Mouse (Mus musculus) layer of hippocampus, adult 9-11 months (tissue): ENCODE data around the gene Hs2st1.
"Not testable (repeated sequence)": the region's sequence is repeated elsewhere in the genome, so short reads cannot be mapped to it uniquely, and the experiment has no call there.

Source experiments
- DNase-seq: peaks from one replicate; pipeline ENCODE4 v3.0.0; 2022

Hs2st1 gene

DNA sequence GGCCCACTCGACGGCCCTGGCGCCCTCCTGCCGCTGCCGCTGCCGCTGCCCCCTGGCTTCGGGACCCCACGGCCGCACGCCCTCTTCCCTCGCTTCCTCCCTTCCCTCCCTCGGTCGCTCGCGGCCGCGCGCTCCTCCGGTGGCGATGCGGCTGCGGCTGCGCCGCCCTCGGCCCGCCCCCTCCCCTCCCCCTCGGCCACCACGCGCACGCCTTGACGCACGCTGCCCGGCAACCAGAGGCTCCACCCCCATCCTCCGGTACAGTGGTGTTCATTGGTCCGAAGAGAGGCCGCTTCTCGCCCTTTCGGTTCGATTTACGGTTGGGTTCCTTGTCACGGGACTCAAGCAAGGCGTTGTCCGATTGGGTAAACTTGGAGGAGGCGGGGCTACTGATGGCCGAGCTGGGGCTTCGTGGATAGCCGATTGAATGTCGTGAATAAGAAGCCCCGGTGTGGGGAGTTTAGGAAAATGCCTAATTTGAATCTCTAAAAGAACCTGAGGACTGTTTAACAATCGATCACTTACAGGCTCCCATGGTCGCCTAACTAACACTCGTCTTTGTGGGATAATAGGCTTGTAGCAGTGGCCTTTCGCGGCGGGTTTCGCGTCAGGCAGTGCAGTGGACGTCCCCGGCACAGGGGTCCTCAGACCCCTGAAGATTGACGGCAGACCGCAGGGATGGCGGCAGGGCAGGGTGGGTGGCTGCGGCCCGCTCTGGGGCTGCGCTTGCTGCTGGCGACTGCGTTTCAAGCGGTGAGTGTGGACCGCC, at the start of gene Hs2st1, which contains the start of gene Selenof:
TSS of gene Hs2st1 (minus strand) at position 135 of the 769 bp plus-strand sequence.
TSS of gene Selenof (plus strand) at position 258 of the 769 bp plus-strand sequence.
- peak; percentile 100 for DNase-seq

DNA sequence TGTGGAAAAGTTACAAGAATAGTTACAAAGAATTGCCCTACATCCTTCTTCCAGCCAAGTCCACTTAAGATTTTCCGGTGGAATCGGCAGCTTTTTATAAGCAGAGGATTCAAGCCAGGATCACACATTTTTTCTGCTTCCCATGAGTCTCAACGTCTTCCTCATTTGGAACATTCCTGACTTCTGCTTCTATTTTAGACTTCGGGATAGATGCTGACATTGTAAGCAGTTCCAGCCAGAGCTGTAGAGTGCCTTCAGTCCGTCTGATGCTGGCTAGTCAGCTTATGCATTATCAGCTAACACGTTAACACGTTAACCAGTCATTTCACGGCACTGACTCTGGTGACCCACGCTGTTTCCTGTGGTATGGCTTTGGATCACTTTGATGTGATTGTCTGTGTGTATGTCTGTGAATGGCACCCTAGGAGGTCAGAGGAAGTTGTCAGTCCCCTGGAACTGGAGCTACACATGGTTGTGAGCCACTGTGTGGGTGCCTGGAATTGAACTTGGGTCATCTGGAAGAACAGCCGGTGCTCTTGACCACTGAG, 47.7 kb upstream of the Hs2st1 start:
- no peak for DNase-seq

DNA sequence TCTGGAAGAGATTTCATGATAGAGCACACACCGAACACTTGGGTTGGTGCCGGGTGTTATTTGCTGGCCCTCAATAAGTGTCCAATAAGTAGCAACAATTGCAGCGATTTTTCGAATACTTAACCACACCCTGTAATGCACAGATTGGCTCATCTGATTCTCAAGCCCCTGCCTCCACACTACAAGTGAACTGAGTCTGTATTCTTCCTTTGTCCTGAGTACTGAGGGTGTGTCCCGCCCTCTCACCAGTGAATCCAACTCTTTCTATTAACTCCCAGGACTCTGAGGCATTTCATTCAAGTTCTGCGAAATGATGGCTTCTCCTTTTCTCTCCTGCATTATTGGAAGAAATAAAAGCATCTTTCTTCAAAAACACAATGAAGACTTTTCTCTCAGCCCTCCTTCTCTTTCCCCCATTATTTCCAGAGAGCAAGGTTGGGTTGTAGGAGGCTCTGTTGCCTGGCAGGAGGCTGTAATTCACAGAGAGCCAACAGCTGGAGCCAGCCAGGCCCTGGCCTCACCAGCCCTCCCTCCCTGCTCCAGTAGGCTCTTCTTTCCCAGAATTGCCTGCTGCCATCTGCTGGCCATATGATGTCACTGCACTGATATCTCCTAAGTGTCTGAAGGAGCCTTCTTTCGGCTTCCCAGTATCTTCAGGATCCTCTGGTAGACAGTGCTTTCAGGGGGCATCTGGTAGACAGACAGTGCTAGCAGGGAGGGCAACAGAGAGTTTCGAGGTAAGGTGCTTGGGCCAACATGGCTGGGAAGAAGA, 46.9 kb upstream of the Hs2st1 start:
- DNase-seq = peak; percentile 81

DNA sequence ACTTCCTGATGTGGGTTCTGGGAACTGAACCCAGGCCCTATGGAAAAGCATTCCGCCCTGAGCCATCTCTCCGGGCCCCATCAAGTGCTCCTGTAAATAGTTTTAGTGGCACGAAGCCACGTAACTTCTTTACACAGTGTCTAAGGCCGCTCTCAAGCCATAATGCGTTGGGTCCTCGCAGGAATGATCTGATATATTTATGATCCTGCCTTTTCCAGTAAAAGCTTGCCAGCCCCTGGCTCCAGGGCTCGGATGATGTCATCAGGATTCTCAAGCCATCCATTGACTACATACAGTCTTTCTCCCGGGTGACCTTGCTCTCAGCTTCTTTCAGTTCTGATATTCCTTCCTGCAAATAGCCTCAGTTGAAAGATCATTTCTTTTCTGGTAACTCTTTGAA, 45.5 kb upstream of the Hs2st1 start:
- no peak for DNase-seq

DNA sequence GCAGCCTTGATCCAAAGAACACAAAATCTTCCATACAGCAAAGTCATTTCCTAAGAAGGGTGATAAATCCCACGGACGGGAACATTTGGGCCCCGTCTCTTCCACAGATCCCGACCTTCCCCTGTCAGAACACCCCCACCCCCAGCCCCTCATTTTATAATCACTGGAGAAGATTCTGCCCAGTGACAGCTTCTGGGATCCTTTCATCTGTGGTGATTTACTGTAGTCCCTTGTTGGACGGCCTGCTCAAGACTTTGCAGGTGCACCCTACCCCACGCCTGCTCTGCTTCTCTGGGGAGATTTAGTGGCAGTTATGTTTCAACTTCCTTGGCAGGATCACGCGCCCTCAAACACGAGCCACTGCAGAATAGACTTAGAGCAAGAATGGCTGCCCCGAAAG, 44.7 kb upstream of the Hs2st1 start:
- no peak for DNase-seq

DNA sequence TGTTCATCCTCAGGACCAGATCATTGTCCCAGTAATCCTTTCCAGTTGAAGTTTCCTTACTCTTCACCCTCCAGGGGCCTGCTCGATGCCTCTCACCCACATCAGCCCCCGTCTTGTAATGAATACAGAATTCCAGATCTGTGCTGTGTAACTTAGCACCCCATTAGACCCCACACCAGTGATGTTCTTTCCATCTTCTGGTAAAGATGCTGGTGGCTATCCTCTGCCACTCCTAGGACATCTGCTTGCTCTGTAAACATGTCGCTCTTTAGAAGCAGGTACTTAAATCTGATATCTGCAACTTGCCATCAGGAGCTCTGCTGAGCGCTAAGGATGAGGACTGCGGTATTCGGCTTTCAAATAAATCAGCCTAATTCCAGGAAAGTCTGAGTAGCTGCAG, 44.3 kb upstream of the Hs2st1 start:
- no peak for DNase-seq

DNA sequence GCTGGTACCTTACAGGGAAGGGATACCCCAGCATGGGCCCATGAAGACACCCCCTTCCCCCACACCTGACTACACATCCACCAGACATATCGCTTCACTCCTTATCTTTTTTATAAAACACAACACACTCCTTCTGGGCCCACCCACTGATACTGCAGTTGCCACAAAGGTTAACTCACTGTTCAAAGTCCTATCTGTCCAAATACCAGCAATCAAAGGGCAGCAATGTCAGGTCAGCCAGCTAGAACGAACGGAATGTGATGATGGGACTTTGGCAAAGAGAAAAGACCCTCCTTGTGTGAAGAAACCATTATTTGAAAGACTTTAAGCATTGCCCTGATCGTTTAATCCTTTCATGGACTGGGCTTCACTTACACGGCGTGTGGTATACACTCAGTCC, 42.4 kb upstream of the Hs2st1 start:
- no peak for DNase-seq

DNA sequence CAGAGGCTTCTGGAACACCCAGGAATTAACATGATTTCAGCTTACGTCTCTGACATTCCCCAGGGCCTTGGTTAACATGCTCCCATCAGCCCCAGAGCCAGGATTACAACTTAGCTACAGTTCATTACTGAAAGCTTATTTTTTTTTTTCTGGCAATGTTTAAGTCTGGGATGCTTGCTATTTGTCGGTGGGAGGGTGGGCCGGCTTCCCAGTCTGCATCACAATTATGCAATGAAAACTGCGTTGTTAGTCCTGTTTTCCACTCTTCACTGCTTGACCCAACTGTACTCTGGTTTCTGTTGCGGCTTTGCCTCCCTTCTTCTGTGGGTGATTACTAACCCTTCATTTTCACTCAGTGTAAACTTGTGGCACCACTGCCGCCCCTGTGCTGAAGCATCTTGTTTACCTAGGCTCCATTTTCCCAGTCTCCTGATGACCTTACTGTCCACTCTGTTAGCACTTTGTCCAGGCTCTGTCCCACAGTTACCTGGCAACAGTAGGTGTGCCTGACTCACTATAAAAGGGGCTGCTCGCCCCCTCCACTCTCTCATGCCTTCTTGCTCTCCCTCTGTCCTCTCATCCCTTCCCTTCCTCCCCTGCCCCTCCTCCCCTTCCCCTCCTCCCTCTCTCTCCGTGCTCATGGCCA, 41.8 kb upstream of the Hs2st1 start:
- no peak for DNase-seq

DNA sequence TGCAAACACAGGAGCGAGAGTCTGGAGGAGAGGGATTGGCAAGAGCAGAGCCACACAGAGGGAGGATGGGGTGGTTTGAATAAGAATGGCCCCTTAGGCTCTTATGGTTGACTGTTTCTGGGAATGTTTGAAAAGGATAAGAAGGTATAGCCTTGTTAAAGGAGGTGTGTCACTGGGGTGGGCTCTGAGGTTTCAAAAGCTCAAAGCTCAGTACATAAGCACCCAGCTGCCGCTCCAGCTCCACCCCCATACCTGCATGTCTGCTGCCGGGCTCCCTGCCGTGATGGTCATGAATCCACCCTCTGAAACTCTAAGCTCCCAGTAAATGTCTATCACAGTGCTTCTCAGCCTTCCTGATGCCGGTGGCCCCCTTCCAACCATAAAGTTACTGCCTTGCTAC, 40.8 kb upstream of the Hs2st1 start:
- DNase-seq = no peak

DNA sequence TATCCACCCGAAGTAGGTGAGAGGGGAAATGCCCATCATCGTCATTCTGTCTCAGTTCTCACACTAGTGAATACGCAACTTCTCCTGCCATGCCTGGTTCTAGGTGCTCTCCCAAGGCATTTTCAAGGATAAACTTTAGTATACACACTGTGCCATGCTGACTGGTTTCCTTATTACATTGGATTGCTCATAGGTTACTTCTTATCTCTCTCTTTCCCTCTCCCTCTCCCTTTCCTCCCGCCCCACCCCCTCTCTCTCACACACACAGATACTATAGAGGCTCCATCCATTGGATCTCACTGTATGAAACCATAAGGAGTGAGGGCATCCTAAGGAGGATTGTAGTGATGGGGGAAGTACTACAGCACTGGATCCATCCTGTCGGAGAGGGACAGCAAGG, 38.1 kb upstream of the Hs2st1 start:
- DNase-seq = no peak

DNA sequence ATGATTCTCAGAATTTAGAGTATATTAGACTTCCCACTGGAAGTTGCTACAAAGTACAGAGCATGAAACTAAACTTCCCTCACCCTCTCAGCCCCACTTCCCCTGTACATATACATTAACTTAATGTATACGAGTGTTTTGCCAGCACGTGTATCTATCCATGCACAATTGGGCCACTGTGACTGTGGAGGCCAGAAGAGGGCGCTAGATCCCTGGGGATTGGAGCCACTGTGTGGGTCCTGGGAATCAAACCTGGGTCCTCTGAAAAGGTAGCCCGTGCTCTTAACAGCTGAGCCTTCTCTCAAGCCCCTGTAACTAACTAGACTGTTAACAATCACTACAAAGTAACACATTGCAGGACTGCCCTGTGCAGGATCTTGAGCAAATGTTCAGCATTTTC, 36.5 kb upstream of the Hs2st1 start:
- no peak for DNase-seq

DNA sequence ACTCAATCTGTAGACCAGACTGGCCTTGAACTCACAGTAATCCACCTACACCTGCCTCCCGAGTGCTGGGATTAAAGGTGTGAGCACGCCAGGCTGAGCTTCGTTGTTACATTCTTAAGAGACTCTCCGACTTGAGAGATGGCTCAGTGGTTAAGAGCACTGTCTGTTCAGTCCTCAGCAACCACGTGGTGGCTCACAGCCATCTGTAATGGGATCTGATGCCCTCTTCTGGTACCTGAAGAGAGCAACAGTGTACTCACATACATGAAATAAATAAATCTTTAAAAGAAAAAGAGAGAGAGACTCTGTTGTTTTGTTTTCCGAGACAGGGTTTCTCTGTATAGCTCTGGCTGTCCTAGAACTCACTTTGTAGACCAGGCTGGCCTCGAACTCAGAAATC, 35.8 kb upstream of the Hs2st1 start:
- DNase-seq = not testable (repeated sequence)

DNA sequence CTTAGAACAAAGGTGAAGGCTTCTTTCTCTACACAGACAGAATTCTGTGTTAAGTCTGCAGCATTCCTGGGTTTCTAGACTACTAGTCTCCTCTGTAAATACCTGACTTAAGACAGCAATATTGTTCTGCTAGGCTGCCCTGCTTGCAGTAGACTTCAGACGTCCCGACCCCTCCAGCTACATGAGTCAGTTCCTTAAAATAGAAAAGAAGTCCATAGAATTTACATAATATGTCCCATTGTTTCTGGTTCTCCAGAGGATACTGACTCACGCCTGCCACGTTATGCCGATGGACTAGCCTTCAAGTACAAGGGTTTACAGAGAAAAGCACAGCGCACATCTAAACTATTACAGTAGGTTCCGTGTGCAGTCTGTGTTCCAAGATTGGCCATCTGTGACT, 34.2 kb upstream of the Hs2st1 start:
- no peak for DNase-seq

DNA sequence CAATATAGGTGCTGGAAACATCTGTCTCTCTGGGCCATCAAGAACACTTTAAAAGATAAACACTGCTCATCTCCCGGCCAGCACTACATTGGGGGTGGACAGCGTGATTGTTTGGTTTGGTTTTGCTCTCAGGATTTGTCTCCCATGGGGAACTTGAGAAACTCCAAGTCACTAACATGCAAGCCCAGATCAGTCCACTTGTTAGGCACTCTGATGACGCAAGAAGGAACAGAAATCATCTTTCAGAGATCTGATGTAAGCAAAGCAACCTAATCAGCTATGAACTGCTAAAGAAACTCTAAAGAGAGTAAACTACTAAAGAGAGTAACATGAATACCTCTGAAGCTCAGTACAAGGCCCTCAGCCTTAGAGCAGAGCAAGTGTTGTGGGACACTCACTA, 33.6 kb upstream of the Hs2st1 start:
- no peak for DNase-seq

DNA sequence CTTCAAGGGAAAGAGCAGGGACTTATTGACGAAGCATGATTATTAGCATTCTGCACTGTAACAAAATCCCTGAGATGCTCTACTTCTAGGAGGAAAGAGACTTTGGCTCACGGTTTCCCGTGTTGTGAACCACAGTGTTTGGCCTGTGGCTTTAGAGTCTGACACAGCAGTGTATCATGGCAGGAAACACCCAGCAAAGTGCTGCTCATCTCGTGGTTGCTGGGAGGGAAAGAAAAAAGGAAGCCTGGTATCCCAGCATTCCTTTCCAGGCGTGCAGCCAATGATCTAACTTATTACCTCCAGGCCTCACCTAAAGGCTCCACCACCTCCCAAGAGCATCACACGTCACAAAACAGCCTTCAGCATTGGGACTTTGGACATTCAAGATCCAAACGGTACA, 32.8 kb upstream of the Hs2st1 start:
- DNase-seq = no peak

DNA sequence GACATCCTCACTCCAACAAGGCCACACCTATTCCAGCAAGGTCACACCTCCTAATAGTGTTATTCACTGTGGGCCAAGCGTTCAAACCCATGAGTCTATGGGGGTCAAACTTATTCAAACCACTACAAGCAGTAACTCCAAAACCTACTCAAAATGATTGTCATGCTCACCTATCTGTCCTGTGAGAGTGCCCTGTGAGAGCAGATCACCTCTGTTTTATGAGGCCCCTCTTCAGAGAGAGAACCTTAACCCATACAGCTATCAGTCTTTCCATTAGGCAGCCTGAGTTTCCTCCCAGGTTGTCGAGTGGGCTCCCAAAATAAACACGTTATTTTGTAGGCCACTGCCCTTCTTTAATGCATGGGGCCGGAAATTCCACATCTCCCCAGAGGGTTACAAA, 32.4 kb upstream of the Hs2st1 start:
- DNase-seq = no peak

DNA sequence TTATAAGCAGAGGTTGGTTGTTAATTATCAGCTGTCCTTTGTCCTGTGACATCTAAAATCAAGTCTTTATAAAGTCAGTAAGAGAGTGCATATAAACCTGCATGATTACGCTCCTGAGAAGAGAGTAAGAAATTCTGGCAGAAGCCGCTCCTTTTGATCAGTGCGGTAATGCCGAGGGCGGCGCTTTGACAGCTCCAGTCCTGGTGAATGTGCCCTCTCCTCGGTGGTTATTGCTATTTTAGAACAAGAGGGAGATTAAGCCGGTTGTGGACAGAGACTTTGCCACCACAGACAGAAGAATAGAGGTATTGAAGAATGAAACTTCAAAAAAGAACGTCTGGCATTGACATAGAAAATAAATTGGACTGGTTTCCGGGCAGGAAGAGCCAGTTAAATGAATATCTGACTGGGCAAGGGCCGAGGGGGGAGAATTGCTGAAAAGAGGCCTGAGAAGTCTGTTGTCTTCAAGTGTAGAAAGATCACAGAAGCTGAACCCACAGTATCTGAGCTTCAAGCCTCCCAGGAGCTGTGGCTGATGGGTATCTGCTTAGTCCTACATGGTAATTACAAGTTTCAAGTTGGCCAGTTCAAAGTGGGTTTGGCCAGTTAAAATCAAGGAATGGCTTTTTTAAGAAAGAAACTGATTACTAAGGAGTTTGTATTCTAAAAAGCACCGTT, 27.9 kb upstream of the Hs2st1 start:
- no peak for DNase-seq

DNA sequence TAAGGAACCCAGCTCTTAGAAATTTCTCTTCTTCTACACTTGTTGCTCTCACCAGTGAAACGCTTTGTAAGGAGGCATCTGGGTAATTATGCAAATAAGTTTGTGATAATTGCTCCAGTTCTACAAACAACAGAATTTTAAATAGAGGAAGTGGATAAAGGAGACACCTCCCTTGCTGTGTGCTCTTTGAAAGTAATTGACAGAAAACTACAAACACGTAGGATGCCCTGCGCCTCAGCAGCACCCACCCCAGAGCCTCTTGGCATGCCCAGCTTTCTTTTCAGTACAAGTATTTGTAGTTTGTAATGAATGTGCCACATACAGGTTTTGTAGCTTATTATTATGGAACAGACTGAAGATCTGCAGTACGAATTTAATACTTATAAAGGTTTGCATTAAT, 27.1 kb upstream of the Hs2st1 start:
- DNase-seq = no peak

DNA sequence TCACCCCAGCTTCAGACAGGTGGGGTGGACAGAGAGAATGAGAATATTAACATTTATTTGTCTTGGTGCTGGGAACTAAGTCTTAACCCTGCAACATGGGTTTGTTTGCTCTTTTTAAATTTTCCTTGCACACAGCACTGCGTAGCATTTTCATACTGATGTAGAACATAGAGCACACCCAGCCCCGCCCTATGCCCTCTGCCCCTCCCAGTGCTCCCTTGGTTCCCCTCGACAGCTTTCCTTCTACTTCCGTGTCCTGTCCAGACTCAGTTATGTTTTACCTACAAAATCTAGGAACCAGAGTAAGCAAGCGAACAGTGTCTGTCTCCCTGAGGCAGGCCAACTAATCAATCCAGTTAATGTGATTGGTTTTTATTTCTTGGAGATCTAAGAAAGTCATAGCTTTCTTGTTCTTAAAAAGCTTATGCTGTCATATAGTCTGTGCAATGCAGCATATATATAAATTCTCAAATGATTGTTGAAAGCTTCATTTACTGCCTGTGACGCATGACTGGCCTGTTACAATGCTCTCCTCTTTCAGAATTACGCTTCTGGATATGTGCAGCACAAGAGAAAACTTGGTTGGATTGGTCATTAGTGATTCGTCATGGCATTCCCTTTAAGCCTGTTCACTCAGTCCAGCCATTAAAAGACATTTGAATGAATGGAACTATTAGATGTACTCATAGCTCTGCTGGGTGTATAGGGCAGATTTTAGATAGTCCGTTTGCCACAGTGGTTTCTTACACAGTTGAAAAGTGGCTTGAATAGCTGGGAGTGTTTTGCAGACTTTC, 23.2 kb upstream of the Hs2st1 start:
- DNase-seq = no peak

DNA sequence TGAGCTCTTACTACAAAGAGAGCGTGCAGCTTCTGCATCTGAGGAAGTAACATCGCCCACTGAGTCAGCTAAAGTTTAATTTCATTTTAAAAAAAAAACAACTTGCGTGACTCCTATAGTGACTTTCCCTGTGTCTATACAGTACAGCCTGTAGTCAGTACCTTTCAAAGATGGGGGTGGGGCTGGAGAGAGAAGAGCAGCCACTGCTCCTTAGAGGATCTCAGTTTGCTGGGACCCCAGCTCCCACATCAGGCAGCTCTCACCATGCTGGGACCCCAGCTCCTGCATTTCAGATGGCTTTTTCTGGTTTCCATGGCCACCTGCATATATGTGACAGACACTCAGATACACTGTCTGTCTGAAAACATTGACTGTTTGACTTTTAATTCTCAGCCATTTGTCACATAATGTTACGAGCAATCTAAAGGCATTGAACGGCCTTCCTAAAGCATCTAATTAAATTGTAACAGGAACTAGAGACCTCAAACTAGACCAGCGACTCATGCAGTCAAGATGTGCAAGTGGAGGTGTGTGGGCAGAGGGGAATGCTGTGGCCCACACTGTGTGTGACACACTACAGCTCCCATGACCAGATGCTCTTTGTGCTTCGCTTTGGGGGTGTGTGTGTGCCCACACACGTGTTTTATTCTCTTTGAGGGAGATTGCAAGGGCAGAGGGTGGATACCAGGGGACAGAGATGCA, 19.4 kb upstream of the Hs2st1 start:
- DNase-seq = no peak

DNA sequence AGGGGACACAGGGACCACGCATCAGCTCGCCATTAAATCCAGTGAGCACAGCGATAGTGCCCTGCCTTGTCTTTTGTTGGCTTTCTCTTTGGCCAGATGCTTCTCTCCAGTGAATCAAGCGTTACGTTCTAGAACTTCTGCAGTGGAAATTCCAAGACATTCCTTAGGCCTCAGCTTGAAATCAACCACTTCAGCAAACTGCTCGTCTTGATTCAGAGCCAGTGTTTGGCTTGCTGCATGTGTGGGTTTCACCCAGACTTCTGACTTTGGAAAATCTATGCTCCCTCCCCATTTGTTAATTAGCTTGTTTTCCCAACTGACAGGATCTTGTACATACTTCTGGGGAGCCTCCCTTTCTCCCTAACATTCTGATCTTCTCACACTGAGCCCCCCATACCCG, 16.8 kb upstream of the Hs2st1 start:
- no peak for DNase-seq
